Mouse (Mus musculus) liver, embryonic 13.5 days (tissue): ENCODE measurements around the gene Arhgap6. TPM values are rescaled to one million over a fixed set of nuclear protein-coding genes. Genes with fewer than 3 reads are reported as not detected.
"Not testable (repeated sequence)": the region's sequence is repeated elsewhere in the genome, so short reads cannot be mapped to it uniquely, and the experiment has no call there.

Source experiments
- ATAC-seq: fragments of 200-750 bp; cut with Nextera tagmentation; 2 replicates; pipeline ENCODE4 v1.8.0; 2017; ENCODE audit warnings: low read depth, mild to moderate bottlenecking, moderate number of reproducible peaks, moderate library complexity
- DNase-seq: peaks from one replicate; pipeline ENCODE4 v3.0.0; 2022
- H3K27ac ChIP-seq: fragments of 300-500 bp; sonication (generic); 2 replicates; pipeline ENCODE4 v1.5.1; 2015; ENCODE audit warnings: moderate library complexity, mild to moderate bottlenecking, inconsistent platforms
- H3K27me3 ChIP-seq: fragments of 300-500 bp; sonication (generic); 2 replicates; pipeline ENCODE4 v1.6.1; 2015; ENCODE audit warnings: mild to moderate bottlenecking, inconsistent platforms
- H3K36me3 ChIP-seq: fragments of 300-500 bp; sonication (generic); 2 replicates; pipeline ENCODE4 v1.6.1; 2015; ENCODE audit warnings: mild to moderate bottlenecking, inconsistent platforms
- H3K4me1 ChIP-seq: fragments of 300-500 bp; sonication (generic); replicated peaks from 2 replicates; pipeline ENCODE4 v1.6.1; 2015; ENCODE audit warnings: inconsistent platforms
- H3K4me2 ChIP-seq: fragments of 300-500 bp; sonication (generic); 2 replicates; pipeline ENCODE4 v1.6.1; 2015; ENCODE audit warnings: inconsistent platforms, mild to moderate bottlenecking, moderate library complexity
- H3K4me3 ChIP-seq: fragments of 300-500 bp; sonication (generic); replicated peaks from 2 replicates; pipeline ENCODE4 v1.5.1; 2015; ENCODE audit warnings: mild to moderate bottlenecking, inconsistent platforms
- H3K9ac ChIP-seq: fragments of 300-500 bp; sonication (generic); 2 replicates; pipeline ENCODE4 v1.6.1; 2015; ENCODE audit warnings: mild to moderate bottlenecking, inconsistent platforms
- H3K9me3 ChIP-seq: fragments of 300-500 bp; sonication (generic); replicated peaks from 2 replicates; pipeline ENCODE4 v1.6.1; 2016; ENCODE audit warnings: inconsistent platforms
- WGBS: fragments of 180-500 bp; shearing (Covaris S2); methylation state at CpG from one replicate; pipeline ENCODE4 v1.1.7; 2015; ENCODE audit not compliant: insufficient replicate concordance; 5-methylcytosine and 5-hydroxymethylcytosine counted together
- polyA plus RNA-seq: library from polyadenylated mRNA; unstranded; fragments of >200 nt; fragmentation: Nextera tagmentation; extraction: Ambion mirVana; gene quantifications from 2 replicates; pipeline ENCODE4 v1.2.1, GENCODE M21; 2015

Arhgap6 gene
- polyA plus RNA-seq, 1 experiment from 2014 or later, result 2.7 TPM

DNA sequence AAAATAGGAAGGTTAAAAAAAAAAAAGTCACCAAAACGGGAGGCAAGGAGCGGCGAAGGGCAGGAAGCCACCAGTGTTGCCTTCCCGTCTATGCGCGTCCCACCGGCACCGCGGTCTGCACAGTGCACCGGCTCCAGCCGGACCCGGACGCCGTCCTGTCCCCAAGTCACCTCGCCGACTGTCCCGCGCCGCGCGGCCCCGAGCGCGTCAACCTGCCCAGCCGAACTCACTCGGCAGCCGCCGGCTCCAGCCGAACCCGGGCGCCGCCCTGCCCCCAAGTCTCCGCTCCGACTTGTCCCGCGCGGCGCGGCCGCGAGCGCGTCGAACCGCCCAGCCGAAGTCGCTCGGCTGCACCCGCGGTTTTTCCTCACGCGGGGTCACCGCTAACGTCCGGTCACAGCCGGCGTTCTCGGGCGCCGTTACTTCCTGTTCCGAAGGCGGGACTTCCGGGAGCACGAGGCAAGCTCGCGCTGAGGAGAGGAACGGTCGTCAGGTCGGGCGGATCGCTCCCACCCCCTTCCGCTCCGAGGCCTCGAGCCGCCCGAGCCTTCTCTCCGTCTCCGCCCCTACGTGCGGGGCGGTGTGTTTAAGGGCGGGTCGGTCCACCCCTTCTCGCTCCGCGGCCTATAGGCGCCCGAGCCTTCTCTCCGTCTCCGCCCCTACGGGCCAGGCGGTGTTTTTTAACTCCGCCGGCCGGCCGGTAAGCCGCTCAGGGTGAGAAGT lies 525.2 kb downstream of the Arhgap6 start, which contains the start of gene Hccs:
Gene Hccs, minus strand, starts transcription at position 428 of the 723 bp plus-strand sequence.
- Histone ChIP-seq H3K9me3 (no peaks in the 10 kb centered on the region), H3K4me2 (peak within 1 kb of the TSS; percentile 69), H3K36me3 (peaks cover 6% of the 10 kb centered on the region; the same call in 1 of the 2 replicates), H3K4me1 (peaks cover 13% of the 10 kb centered on the region), H3K27ac (peak within 1 kb of the TSS; percentile 83), H3K9ac (peak within 1 kb of the TSS; percentile 80), H3K4me3 (peak within 1 kb of the TSS; percentile 71), H3K27me3 (no peaks in the 10 kb centered on the region)
- 20% methylated on average over 89 of the region's 97 CpGs for WGBS
- DNase-seq (peak; percentile 86), ATAC-seq (peak; percentile 100)

DNA sequence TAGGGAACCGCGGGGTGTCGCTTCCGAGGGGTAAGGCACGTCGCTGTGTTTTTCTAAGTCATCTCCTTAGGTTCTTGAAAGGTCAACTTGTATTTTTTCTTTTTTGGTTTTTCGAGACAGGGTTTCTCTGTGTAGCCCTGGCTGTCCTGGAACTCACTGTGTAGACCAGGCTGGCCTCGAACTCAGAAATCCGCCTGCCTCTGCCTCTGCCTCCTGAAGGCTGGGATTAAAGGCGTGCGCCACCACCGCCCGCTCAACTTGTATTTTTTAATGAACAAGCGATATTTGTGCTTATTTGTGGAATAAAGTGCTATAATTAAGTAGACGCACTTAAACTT lies 525.7 kb downstream of the Arhgap6 start:
- H3K4me1 ChIP-seq, result peaks cover 13% of the 10 kb centered on the region
- 21% methylated on average over 15 of the region's 15 CpGs for WGBS
- DNase-seq, H3K27ac ChIP-seq, H3K36me3 ChIP-seq, H3K9me3 ChIP-seq, H3K27me3 ChIP-seq: not testable (repeated sequence)
- H3K4me3 ChIP-seq, result peak overlapping the region; percentile 71
- H3K9ac ChIP-seq, result peak overlapping the region; percentile 41; the same call in 1 of the 2 replicates
- ATAC-seq, result peak; percentile 8
- peak overlapping the region; percentile 52 for H3K4me2 ChIP-seq

DNA sequence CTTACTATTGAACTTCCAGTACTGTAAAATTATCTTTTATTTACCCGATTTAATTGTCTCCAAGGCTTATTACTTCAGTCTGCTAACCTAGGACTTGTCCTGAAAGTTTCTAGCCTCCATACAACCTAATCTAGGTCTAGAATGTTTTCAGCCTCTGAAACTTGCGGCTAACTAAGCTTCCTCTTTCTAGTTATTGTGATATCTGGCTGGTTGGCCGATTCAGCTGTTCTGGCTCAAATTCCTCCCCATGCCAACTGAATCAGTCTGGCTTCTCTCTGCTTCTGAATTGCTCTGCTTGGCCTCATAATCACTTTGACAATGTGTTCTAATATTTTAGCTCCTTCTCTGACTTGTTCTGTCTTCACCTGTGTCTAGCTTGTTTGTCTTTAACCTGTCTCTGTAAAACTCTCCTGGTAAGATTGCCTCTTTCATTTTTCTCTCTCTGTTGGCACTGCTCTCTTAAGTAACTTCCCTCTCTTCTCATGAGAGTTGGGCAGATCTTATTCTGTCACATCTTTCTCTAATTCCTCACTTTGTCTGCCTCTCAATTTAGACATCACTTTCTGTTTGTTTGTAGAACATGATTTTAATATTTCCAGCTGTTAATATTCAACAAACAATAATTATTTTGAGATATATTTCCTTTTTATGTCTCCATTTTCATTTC lies 531.2 kb downstream of the Arhgap6 start:
- 39% methylated on average over 3 of the region's 3 CpGs for WGBS
- Histone ChIP-seq H3K9me3 (no peaks in the 10 kb centered on the region), H3K4me1 (no peaks in the 10 kb centered on the region), H3K4me2 (no peak overlapping the region), H3K9ac (no peak overlapping the region), H3K27ac (no peak overlapping the region), H3K27me3 (no peaks in the 10 kb centered on the region), H3K36me3 (no peaks in the 10 kb centered on the region), H3K4me3 (no peak overlapping the region)
- no peak for DNase-seq
- ATAC-seq, result no peak

DNA sequence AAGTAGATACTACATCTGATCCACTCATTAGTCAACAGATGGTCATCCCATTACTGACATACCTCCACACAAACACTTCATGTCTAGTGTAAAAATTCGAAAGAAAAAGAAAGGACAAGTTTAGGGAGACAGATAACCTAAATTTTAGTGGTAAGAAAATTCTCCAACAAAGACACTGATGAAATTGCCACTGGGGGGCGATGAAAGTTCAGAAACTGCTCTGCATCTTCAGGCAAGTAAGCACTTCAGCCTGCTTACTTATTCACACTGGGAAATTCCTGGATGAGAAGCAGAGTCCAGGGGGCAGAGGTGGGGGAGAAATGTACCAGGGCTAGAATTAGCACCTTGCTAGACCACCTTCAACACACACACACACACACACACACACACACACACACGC lies 537.4 kb downstream of the Arhgap6 start:
- Histone ChIP-seq H3K27ac (no peak overlapping the region), H3K4me1 (no peaks in the 10 kb centered on the region), H3K27me3 (no peaks in the 10 kb centered on the region), H3K9ac (no peak overlapping the region), H3K9me3 (no peaks in the 10 kb centered on the region), H3K4me2 (no peak overlapping the region), H3K4me3 (no peak overlapping the region), H3K36me3 (no peaks in the 10 kb centered on the region)
- 32% methylated on average over 3 of the region's 3 CpGs for WGBS
- ATAC-seq (no peak), DNase-seq (no peak)

DNA sequence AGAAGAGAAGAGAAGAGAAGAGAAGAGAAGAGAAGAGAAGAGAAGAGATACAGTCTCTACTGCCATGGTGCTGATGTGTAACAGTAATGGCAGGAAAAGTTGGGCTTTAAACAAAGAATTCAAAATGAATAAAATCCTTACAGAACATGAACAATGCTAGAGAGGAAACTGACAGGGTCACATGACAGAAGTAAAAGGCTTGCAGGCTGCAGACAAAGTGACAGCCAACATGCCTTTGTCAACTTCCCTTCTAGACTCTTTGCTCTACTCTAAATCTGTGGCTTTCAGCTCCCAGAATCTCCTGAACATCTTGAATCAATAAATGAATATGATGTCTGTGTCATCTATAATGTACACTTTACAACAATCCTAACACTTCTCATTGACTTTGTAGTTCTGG lies 542.7 kb downstream of the Arhgap6 start:
- DNase-seq (no peak), ATAC-seq (no peak)
- H3K9ac ChIP-seq, result no peak overlapping the region
- no peaks in the 10 kb centered on the region for H3K36me3 ChIP-seq
- H3K27me3 ChIP-seq, result no peaks in the 10 kb centered on the region
- no peak overlapping the region for H3K27ac ChIP-seq
- no peaks in the 10 kb centered on the region for H3K4me1 ChIP-seq
- no peak overlapping the region for H3K4me3 ChIP-seq
- no peak overlapping the region for H3K4me2 ChIP-seq
- no peaks in the 10 kb centered on the region for H3K9me3 ChIP-seq

GRCm38 (mm10) chrX:169338213-169338612 lies 543.3 kb downstream of the Arhgap6 start:
- no peak overlapping the region for H3K4me3 ChIP-seq
- DNase-seq (no peak), ATAC-seq (no peak)
- no peaks in the 10 kb centered on the region for H3K27me3 ChIP-seq
- no peak overlapping the region for H3K27ac ChIP-seq
- 51% methylated on average over 3 of the region's 3 CpGs for WGBS
- H3K36me3 ChIP-seq, result no peaks in the 10 kb centered on the region
- H3K9ac ChIP-seq, result no peak overlapping the region
- H3K9me3 ChIP-seq, result no peaks in the 10 kb centered on the region
- no peaks in the 10 kb centered on the region for H3K4me1 ChIP-seq
- no peak overlapping the region for H3K4me2 ChIP-seq

Other genes with a start within 250 kb of the Arhgap6 start
- not detected in 2 replicates for gene Frmpd4, start 217.9 kb upstream of the Arhgap6 start, polyA plus RNA-seq
- 18.3 and 22.8 TPM in 2 replicates for gene Msl3, start 121.2 kb upstream of the Arhgap6 start, polyA plus RNA-seq